Mouse (Mus musculus): ENCODE measurements at regions not wholly inside any gene's neighbourhood (a gene's known extent, or its start where the extent isn't known, plus 50 kb on each side); places are given as distances from the start of the nearest gene placed in this dataset.

GRCm38 (mm10) chr2:131801212-131801611, 58.3 kb downstream of the Erv3 start:
- WGBS, result 65% methylated on average over 8 of the region's 8 CpGs
- H3K9me3 ChIP-seq, result no peaks in the 10 kb centered on the region
- H3K27me3 ChIP-seq, result no peaks in the 10 kb centered on the region
- no peaks in the 10 kb centered on the region for H3K36me3 ChIP-seq
- H3K4me1 ChIP-seq, result no peaks in the 10 kb centered on the region
- no peak overlapping the region for H3K4me2 ChIP-seq (replicated peaks)
- H3K27ac ChIP-seq, result no peak overlapping the region
- ATAC-seq (ENCODE audit: low FRiP score, low read depth), result no peak
- H3K4me3 ChIP-seq, result no peak overlapping the region
- no peak overlapping the region for H3K9ac ChIP-seq

- H3K4me2 ChIP-seq (replicated peaks), result no peak overlapping the region
- H3K36me3 ChIP-seq, result no peaks in the 10 kb centered on the region
- no peaks in the 10 kb centered on the region for H3K9me3 ChIP-seq
- H3K4me1 ChIP-seq, result no peaks in the 10 kb centered on the region
- no peak for ATAC-seq (ENCODE audit: low FRiP score, low read depth)
- H3K9ac ChIP-seq, result no peak overlapping the region
- H3K4me3 ChIP-seq, result no peak overlapping the region
- no peak overlapping the region for H3K27ac ChIP-seq
- H3K27me3 ChIP-seq, result no peaks in the 10 kb centered on the region
- 88% methylated on average over 8 of the region's 8 CpGs for WGBS
Observed at GRCm38 (mm10) chr2:131800126-131800894, 59.2 kb downstream of the Erv3 start.

GRCm38 (mm10) chr2:131799486-131799885, 60.1 kb downstream of the Erv3 start:
- no peak overlapping the region for H3K4me3 ChIP-seq
- no peaks in the 10 kb centered on the region for H3K9me3 ChIP-seq
- H3K4me2 ChIP-seq (replicated peaks), result no peak overlapping the region
- WGBS, result 83% methylated on average over 7 of the region's 7 CpGs
- H3K36me3 ChIP-seq, result no peaks in the 10 kb centered on the region
- no peak for ATAC-seq (ENCODE audit: low FRiP score, low read depth)
- no peaks in the 10 kb centered on the region for H3K27me3 ChIP-seq
- no peak overlapping the region for H3K9ac ChIP-seq
- H3K4me1 ChIP-seq, result no peaks in the 10 kb centered on the region
- no peak overlapping the region for H3K27ac ChIP-seq

- Histone ChIP-seq H3K27ac (no peak overlapping the region), H3K4me3 (no peak overlapping the region), H3K4me1 (no peaks in the 10 kb centered on the region), H3K9me3 (no peaks in the 10 kb centered on the region), H3K27me3 (no peaks in the 10 kb centered on the region), H3K9ac (no peak overlapping the region), H3K4me2 (replicated peaks) (no peak overlapping the region), H3K36me3 (no peaks in the 10 kb centered on the region)
- whole genome bisulfite sequencing, result 65% methylated on average over 9 of the region's 9 CpGs
- no peak for ATAC-seq (ENCODE audit: low FRiP score, low read depth)
Observed at GRCm38 (mm10) chr2:131797001-131797693, 62.4 kb downstream of the Erv3 start.

GRCm38 (mm10) chr2:131775381-131775780, 84.2 kb downstream of the Erv3 start:
- Histone ChIP-seq H3K4me1 (peaks cover 13% of the 10 kb centered on the region; the same call in 1 of the 2 replicates), H3K27ac (no peak overlapping the region), H3K9ac (no peak overlapping the region), H3K4me3 (no peak overlapping the region), H3K4me2 (replicated peaks) (no peak overlapping the region), H3K36me3 (no peaks in the 10 kb centered on the region), H3K9me3 (peaks cover 13% of the 10 kb centered on the region; the same call in 1 of the 2 replicates), H3K27me3 (no peaks in the 10 kb centered on the region)
- no peak for ATAC-seq (ENCODE audit: low FRiP score, low read depth)
- 90% methylated on average over 1 of the region's 1 CpGs for WGBS

GRCm38 (mm10) chr2:131773691-131774090, 85.9 kb downstream of the Erv3 start:
- Histone ChIP-seq H3K36me3 (no peaks in the 10 kb centered on the region), H3K4me3 (no peak overlapping the region), H3K9ac (no peak overlapping the region), H3K4me1 (peaks cover 13% of the 10 kb centered on the region; the same call in 1 of the 2 replicates), H3K4me2 (replicated peaks) (no peak overlapping the region), H3K27ac (no peak overlapping the region), H3K9me3 (no peaks in the 10 kb centered on the region), H3K27me3 (no peaks in the 10 kb centered on the region)
- ATAC-seq (ENCODE audit: low FRiP score, low read depth), result no peak; the same call in 1 of the 2 replicates
- 45% methylated on average over 4 of the region's 4 CpGs for WGBS

- Histone ChIP-seq H3K4me2 (replicated peaks) (no peak overlapping the region), H3K9ac (no peak overlapping the region), H3K27ac (no peak overlapping the region), H3K4me3 (no peak overlapping the region), H3K9me3 (no peaks in the 10 kb centered on the region), H3K36me3 (no peaks in the 10 kb centered on the region), H3K27me3 (no peaks in the 10 kb centered on the region), H3K4me1 (peaks cover 13% of the 10 kb centered on the region; the same call in 1 of the 2 replicates)
- ATAC-seq (ENCODE audit: low FRiP score, low read depth), result 0 out of 2 replicates have a peak, but pooled peaks have one; percentile 61
- 79% methylated on average over 5 of the region's 5 CpGs for WGBS
Observed at GRCm38 (mm10) chr2:131772163-131772562, 87.4 kb downstream of the Erv3 start.

GRCm38 (mm10) chr2:131770852-131771251, 88.7 kb downstream of the Erv3 start:
- H3K27ac ChIP-seq, result no peak overlapping the region
- no peak overlapping the region for H3K4me3 ChIP-seq
- no peak overlapping the region for H3K9ac ChIP-seq
- H3K27me3 ChIP-seq, result no peaks in the 10 kb centered on the region
- peaks cover 13% of the 10 kb centered on the region; the same call in 1 of the 2 replicates for H3K4me1 ChIP-seq
- WGBS, result 52% methylated on average over 5 of the region's 5 CpGs
- no peaks in the 10 kb centered on the region for H3K36me3 ChIP-seq
- no peak for ATAC-seq (ENCODE audit: low FRiP score, low read depth)
- no peaks in the 10 kb centered on the region for H3K9me3 ChIP-seq
- H3K4me2 ChIP-seq (replicated peaks), result no peak overlapping the region

- H3K9ac ChIP-seq, result no peak overlapping the region
- H3K27me3 ChIP-seq, result no peaks in the 10 kb centered on the region
- H3K27ac ChIP-seq, result no peak overlapping the region
- no peak overlapping the region for H3K4me2 ChIP-seq (replicated peaks)
- WGBS, result 82% methylated on average over 9 of the region's 9 CpGs
- ATAC-seq (ENCODE audit: low FRiP score, low read depth), result no peak
- H3K36me3 ChIP-seq, result no peaks in the 10 kb centered on the region
- peaks cover 13% of the 10 kb centered on the region; the same call in 1 of the 2 replicates for H3K4me1 ChIP-seq
- H3K9me3 ChIP-seq, result no peaks in the 10 kb centered on the region
- no peak overlapping the region for H3K4me3 ChIP-seq
Observed at GRCm38 (mm10) chr2:131769656-131770210, 89.8 kb downstream of the Erv3 start.

- Histone ChIP-seq H3K4me3 (no peak overlapping the region), H3K9ac (no peak overlapping the region), H3K4me2 (replicated peaks) (no peak overlapping the region), H3K36me3 (no peaks in the 10 kb centered on the region), H3K27me3 (no peaks in the 10 kb centered on the region), H3K4me1 (peaks cover under 1% of the 10 kb centered on the region; the same call in 1 of the 2 replicates), H3K9me3 (no peaks in the 10 kb centered on the region), H3K27ac (no peak overlapping the region)
- no peak for ATAC-seq (ENCODE audit: low FRiP score, low read depth)
- 91% methylated on average over 9 of the region's 9 CpGs for WGBS
Observed at GRCm38 (mm10) chr2:131766500-131766899, 93.0 kb downstream of the Erv3 start.

GRCm38 (mm10) chr2:131761507-131761906, 98.0 kb downstream of the Erv3 start:
- no peak overlapping the region for H3K9ac ChIP-seq
- ATAC-seq (ENCODE audit: low FRiP score, low read depth), result no peak
- no peak overlapping the region for H3K4me2 ChIP-seq (replicated peaks)
- no peaks in the 10 kb centered on the region for H3K4me1 ChIP-seq
- no peaks in the 10 kb centered on the region for H3K36me3 ChIP-seq
- H3K27ac ChIP-seq, result no peak overlapping the region
- H3K9me3 ChIP-seq, result no peaks in the 10 kb centered on the region
- 86% methylated on average over 2 of the region's 2 CpGs for WGBS
- H3K27me3 ChIP-seq, result no peaks in the 10 kb centered on the region
- no peak overlapping the region for H3K4me3 ChIP-seq

GRCm38 (mm10) chr2:131757183-131757903, 102.2 kb downstream of the Erv3 start:
- H3K9me3 ChIP-seq, result no peaks in the 10 kb centered on the region
- H3K9ac ChIP-seq, result no peak overlapping the region
- H3K4me2 ChIP-seq (replicated peaks), result no peak overlapping the region
- H3K4me1 ChIP-seq, result 0 out of 2 replicates have a peak, but pooled peaks cover 4% of the 10 kb centered on the region
- ATAC-seq (ENCODE audit: low FRiP score, low read depth), result no peak
- H3K27me3 ChIP-seq, result no peaks in the 10 kb centered on the region
- no peaks in the 10 kb centered on the region for H3K36me3 ChIP-seq
- H3K27ac ChIP-seq, result no peak overlapping the region
- H3K4me3 ChIP-seq, result no peak overlapping the region
- WGBS, result 78% methylated on average over 7 of the region's 7 CpGs

All from limb, embryonic 13.5 days (tissue).